ENCODE assay signal across 26 mouse cellular contexts in the genomic region with DNA sequence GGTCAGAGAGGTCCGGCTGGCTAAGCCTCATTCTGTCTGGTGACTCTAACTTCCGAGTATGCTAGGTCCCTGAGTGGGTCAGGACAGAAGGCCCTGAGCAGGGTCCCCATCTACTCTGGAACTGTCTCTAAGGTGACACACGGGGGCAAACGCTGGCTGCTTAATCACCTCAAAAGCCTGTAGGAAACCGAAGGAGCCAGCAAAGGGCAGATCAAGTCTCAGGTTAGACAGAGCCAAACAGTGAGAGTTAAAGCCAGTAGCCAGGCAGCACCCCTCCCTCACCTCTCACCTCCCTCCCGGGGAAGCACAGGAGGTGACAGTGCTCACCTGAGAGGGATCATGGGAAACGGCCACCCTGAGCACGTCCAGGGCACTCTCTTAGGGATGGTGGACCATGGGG. TPM values are rescaled to one million over a fixed set of nuclear protein-coding genes. Genes with fewer than 3 reads are reported as not detected.
DNase-seq lines count a peak whose midpoint lies in the region; ATAC-seq and TF ChIP-seq lines count a peak whose summit lies in the region.
"Had no signal": no experiment of that assay in that cellular context is flagged by ENCODE, and none has a peak within 500 bp of the region (broad histone marks: within the 10 kb centered on the region; RNA-seq: fewer than 3 reads in every experiment).

No protein-coding gene starts in this region.

- TF ChIP-seq CTCF in kidney, adult 2 months (conservative IDR thresholded peaks at IDR 0.05; ENCODE audit: insufficient read depth, insufficient read length, low read depth, low read length) = no peak

- DNase-seq in cerebellum, postnatal 14 days = peak; percentile 45 to 66
- DNase-seq in cerebellum, adult 11-12 months = no peak
- peak; percentile 21 for DNase-seq in kidney, adult 9 months
- no peak for DNase-seq in kidney, adult 2 months
- DNase-seq in lung, postnatal 14 days = peak; percentile 23
- DNase-seq in lung, postnatal 25 days (ENCODE audit: low spot score) = no peak
- DNase-seq in thymus, postnatal 4 days = peak; percentile 78
- DNase-seq: adrenal gland, postnatal 14 days; cerebellum, adult 8-10 months; embryo, embryonic 11 days; retina, postnatal 1 day; right cerebral cortex, postnatal 25 days; spleen, adult 18-20 months had no signal

- no peak overlapping the region for H3K4me2 ChIP-seq in forebrain, embryonic 15.5 days (replicated peaks)
- H3K4me2 ChIP-seq: embryonic facial prominence, embryonic 13.5 days; forebrain, embryonic 12.5 days; heart, embryonic 11.5 days; hindbrain, embryonic 14.5 days; midbrain, embryonic 15.5 days; neural tube, embryonic 12.5 days had no signal

- no peaks in the 10 kb centered on the region for H3K9me3 ChIP-seq in forebrain, embryonic 15.5 days
- H3K9me3 ChIP-seq: embryonic facial prominence, embryonic 13.5 days; forebrain, embryonic 12.5 days; midbrain, embryonic 15.5 days; neural tube, embryonic 12.5 days had no signal

- TF ChIP-seq POLR2A in kidney, adult 2 months (IDR thresholded peaks at IDR 0.05; ENCODE audit: low read depth, low read length) = no peak

- no peak overlapping the region for H3K9ac ChIP-seq in forebrain, embryonic 15.5 days (replicated peaks)
- H3K9ac ChIP-seq: forebrain, embryonic 12.5 days; hindbrain, embryonic 14.5 days; midbrain, embryonic 15.5 days; neural tube, embryonic 12.5 days had no signal

- H3K4me3 ChIP-seq in kidney, adult 2 months (ENCODE audit: insufficient read depth, low read depth, low read length) = no peak overlapping the region
- no peak overlapping the region for H3K4me3 ChIP-seq in forebrain, embryonic 15.5 days
- H3K4me3 ChIP-seq: embryonic facial prominence, embryonic 13.5 days; erythroblast, embryonic 14.5 days; forebrain, embryonic 12.5 days; midbrain, embryonic 15.5 days; neural tube, embryonic 12.5 days had no signal

- no peaks in the 10 kb centered on the region for H3K4me1 ChIP-seq in kidney, adult 2 months (ENCODE audit: control insufficient read depth, insufficient read depth, low read length)
- no peaks in the 10 kb centered on the region for H3K4me1 ChIP-seq in forebrain, embryonic 15.5 days
- H3K4me1 ChIP-seq: embryonic facial prominence, embryonic 13.5 days; forebrain, embryonic 12.5 days; midbrain, embryonic 15.5 days; neural tube, embryonic 12.5 days had no signal

- H3K36me3 ChIP-seq in kidney, adult 2 months (ENCODE audit: control insufficient read depth, insufficient read depth, low read length) = no peaks in the 10 kb centered on the region
- no peaks in the 10 kb centered on the region for H3K36me3 ChIP-seq in forebrain, embryonic 15.5 days

- H3K27me3 ChIP-seq in kidney, adult 2 months (replicated peaks; ENCODE audit: control insufficient read depth, insufficient read depth, low read length) = no peaks in the 10 kb centered on the region
- no peaks in the 10 kb centered on the region for H3K27me3 ChIP-seq in forebrain, embryonic 15.5 days
- H3K27me3 ChIP-seq: embryonic facial prominence, embryonic 13.5 days; forebrain, embryonic 12.5 days; midbrain, embryonic 15.5 days; neural tube, embryonic 12.5 days had no signal

- no peak for ATAC-seq in forebrain, embryonic 15.5 days (replicated peaks)
- ATAC-seq: inflammation-experienced regulatory T-cells, adult 6 months; midbrain, embryonic 15.5 days had no signal

- H3K27ac ChIP-seq in kidney, adult 2 months (ENCODE audit: insufficient read depth, low read depth, low read length) = no peak overlapping the region
- H3K27ac ChIP-seq in forebrain, embryonic 15.5 days (replicated peaks) = no peak overlapping the region
- H3K27ac ChIP-seq: embryonic facial prominence, embryonic 13.5 days; forebrain, embryonic 12.5 days; hindbrain, embryonic 14.5 days; macrophage; midbrain, embryonic 15.5 days; neural tube, embryonic 12.5 days had no signal

- 89% methylated on average over 8 of the region's 8 CpGs for WGBS in kidney, adult 2 months
- WGBS in forebrain, embryonic 15.5 days = 92% methylated on average over 8 of the region's 8 CpGs

RNA-seq across cellular contexts. Expression of gene Baiap2l2, which starts 18.4 kb away (rescaled TPM):
- polyA plus RNA-seq in kidney, adult 2 months (2012; rRNA removed) = 113 and 170 TPM in 2 replicates
- polyA plus RNA-seq in forebrain, embryonic 15.5 days (2015; fragmentation: Nextera tagmentation; extraction: Ambion mirVana) = 1.9 and 3.6 TPM in 2 replicates
- polyA plus RNA-seq: erythroblast, embryonic 14.5 days; macrophage had no signal

RNA-seq across cellular contexts. Expression of gene Pla2g6, which starts 24.5 kb away (rescaled TPM):
- polyA plus RNA-seq in kidney, adult 2 months (2012; rRNA removed) = 24.6 and 28.7 TPM in 2 replicates
- 25.8 and 29.5 TPM in 2 replicates for polyA plus RNA-seq in forebrain, embryonic 15.5 days (2015; fragmentation: Nextera tagmentation; extraction: Ambion mirVana)

RNA-seq across cellular contexts. Expression of gene Maff, which starts 42.7 kb away (rescaled TPM):
- 1.2 and 1.3 TPM in 2 replicates for polyA plus RNA-seq in kidney, adult 2 months (2012; rRNA removed)
- 0.79 and 0.97 TPM in 2 replicates for polyA plus RNA-seq in forebrain, embryonic 15.5 days (2015; fragmentation: Nextera tagmentation; extraction: Ambion mirVana)

RNA-seq across cellular contexts. Expression of gene Slc16a8, which starts 49.2 kb away (rescaled TPM):
- polyA plus RNA-seq in kidney, adult 2 months (2012; rRNA removed) = 0.23 and 0.49 TPM in 2 replicates
- polyA plus RNA-seq in forebrain, embryonic 15.5 days (2015; fragmentation: Nextera tagmentation; extraction: Ambion mirVana) = 0.36 and 0.81 TPM in 2 replicates
- polyA plus RNA-seq: erythroblast, embryonic 14.5 days; inflammation-experienced regulatory T-cells, adult 6 months; limb, embryonic 11.5 days; liver, adult 2 months; liver, embryonic 16.5 days; macrophage had no signal

Comparison
In these comparisons a context has a peak if more than half of its experiments do, and no peak if none do; other contexts are left out.
1. DNase-seq: peak in cerebellum, postnatal 14 days (2 of 2), kidney, adult 9 months (single experiment), lung, postnatal 14 days (single experiment) and thymus, postnatal 4 days (single experiment); none in cerebellum, adult 11-12 months (single experiment), kidney, adult 2 months (single experiment) and lung, postnatal 25 days (single experiment).
2. RNA of gene Baiap2l2, which starts 18.4 kb away (polyA plus RNA-seq): 113 to 170 TPM in kidney, adult 2 months; 1.9 to 3.6 TPM in forebrain, embryonic 15.5 days; every median in the first group is over 10 times any median in the second.